Mouse (Mus musculus) left cerebral cortex, adult 2 months (tissue): ENCODE data around the gene Ces1a. TPM values are rescaled to one million over a fixed set of nuclear protein-coding genes. Genes with fewer than 3 reads are reported as not detected.

ENCODE experiments used
- DNase-seq, 2 experiments: peaks; one replicate each; pipeline ENCODE4 v3.0.0; 2021 to 2022; ENCODE audit warnings: low spot score in 2 of 2, mixed read lengths in 1 of 2; ENCODE audit errors: extremely low spot score in 1 of 2
- H3K27ac ChIP-seq: fragments of 200-600 bp; 2 replicates; pipeline ENCODE4 v1.8.1; 2022
- H3K4me3 ChIP-seq: fragments of 200-600 bp; 2 replicates; pipeline ENCODE4 v1.8.1; 2022
- CTCF ChIP-seq: fragments of 200-600 bp; IDR thresholded peaks from 2 replicates; pipeline ENCODE4 v1.8.1; 2022; ENCODE audit warnings: antibody characterized with exemption, mild to moderate bottlenecking, moderate library complexity
- intact Hi-C: fragments of 180-260 bp; cut with DNase I; formaldehyde crosslinking; loops from one replicate; pipeline ENCODE4 v1.15.1; 2025
- total RNA-seq, 2 experiments: library from RNA; stranded (reverse); gene quantifications; 2 replicates each; pipeline ENCODE4 v1.2.3; 2021

The Ces1a gene
- total RNA-seq, 2 experiments from 2014 or later = 0.27 TPM; not detected in 1

DNA sequence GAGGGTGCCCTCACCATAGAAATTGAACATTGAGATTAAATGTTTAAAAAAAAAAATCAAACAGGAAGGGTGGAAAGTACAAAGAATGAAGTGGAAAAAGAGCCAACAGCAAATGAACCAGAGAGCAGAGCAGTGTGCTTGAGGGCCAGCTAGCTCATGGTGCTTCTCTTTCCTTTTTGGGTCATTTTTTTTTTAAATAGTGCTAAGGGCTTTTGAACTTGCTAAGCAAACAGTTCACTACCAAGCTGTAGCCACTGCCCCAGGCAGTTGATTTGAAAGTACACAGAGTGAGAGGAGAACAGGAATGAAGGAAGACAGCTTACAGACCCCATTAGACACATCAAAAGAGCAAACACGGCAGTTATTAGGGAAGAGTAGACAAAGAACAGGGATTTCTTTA, 4.9 kb downstream of the Ces1a start:
- H3K4me3 ChIP-seq = no peak overlapping the region
- TF ChIP-seq CTCF = no peak
- no peak for DNase-seq
- no peak overlapping the region for H3K27ac ChIP-seq
- intact Hi-C loops = no loop called here

DNA sequence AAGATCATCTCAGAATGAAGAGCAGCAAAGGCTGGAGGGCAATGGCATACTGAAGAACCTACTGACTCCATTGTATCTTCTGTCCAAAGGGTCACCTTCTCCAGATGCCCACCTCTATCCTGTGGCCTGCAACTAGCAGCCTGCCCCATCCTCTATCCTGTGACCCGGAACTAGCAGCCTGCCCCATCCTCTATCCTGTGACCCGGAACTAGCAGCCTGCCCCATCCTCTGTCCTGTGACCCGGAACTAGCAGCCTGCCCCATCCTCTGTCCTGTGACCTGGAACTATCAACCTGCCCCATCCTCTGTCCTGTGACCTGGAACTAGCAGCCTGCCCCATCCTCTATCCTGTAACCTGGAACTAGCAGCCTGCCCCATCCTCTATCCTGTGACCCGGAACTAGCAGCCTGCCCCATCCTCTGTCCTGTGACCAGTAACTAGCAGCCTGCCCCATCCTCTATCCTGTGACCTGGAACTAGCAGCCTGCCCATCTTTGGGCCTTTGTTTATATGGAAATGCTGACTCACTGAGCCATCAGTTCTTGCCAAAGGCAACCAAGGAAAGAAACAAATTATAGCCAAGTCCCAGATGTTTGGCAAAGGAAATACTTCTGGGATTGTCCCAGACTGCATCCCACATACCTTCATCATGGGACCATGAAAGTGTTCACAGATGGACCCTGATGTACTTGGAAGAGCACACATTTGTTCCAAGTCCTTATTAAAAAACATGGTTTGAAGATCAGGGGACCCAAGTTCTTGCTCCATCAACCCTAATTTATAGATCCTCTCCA, 7.0 kb downstream of the Ces1a start:
- no peak for DNase-seq
- no peak for TF ChIP-seq CTCF
- intact Hi-C loops = no loop called here
- H3K4me3 ChIP-seq = no peak overlapping the region
- H3K27ac ChIP-seq = no peak overlapping the region

DNA sequence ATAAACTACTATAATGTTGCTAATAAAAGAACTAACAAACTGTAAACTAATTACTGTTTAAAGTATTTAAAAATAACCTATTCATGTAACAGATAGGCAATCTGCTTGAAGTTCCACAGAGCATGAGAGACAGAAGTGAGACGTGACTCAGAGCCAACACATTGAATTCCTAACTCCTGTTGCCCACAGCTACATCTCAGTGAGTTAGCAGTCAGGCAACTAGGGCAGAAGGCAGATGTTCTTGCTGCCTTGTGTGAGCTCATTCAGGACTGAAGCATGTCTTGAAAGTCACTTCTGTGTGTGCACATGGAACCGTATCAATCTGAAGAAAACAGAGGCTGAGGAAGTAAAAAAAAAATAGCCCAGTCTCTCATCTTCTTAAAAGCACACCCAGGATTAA, 7.7 kb downstream of the Ces1a start:
- no peak for TF ChIP-seq CTCF
- Histone ChIP-seq H3K4me3 (no peak overlapping the region), H3K27ac (no peak overlapping the region)
- intact Hi-C loops = no loop called here
- no peak for DNase-seq

DNA sequence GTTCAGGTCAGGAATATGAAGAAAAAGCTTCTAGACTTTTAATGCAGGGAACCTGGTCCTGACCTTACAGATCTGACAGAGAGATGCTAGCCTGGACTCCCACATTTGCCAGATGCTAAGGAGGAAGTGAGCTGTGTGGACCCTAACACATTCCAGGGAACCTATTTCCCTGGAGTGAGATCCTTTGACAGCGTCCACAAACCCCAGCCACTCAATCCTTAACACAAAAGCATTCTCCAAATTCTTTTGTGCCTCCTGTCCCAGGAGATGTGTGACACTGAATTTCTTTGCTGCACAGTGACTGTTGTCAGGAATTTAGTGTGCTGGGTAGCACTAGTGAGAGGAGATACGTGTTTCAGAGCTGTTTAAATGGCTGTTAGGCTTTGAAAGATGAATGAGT, 9.2 kb downstream of the Ces1a start:
- DNase-seq = no peak
- Histone ChIP-seq H3K27ac (no peak overlapping the region), H3K4me3 (no peak overlapping the region)
- no peak for TF ChIP-seq CTCF
- intact Hi-C loops = no loop called here

DNA sequence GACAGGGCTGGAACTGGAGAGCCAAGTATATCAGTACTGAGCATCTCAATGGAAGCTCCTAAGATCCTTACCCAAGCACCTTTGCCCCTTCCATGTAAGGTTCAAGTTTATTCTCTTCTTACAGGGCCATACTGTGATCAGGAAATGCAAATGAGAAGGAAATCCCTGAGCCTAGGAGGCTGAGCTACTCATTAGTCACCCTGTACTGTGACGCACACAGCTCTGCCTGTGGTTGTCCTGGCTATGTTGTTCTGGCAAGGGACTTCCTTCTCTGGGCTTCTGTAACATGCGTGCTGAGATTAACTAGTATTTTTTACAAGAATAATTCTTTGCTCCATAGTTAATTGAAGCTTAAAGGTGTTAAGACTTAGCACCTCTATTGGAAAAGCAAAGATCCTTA, 17.3 kb downstream of the Ces1a start:
- H3K27ac ChIP-seq = no peak overlapping the region
- no peak overlapping the region for H3K4me3 ChIP-seq
- intact Hi-C loops = no loop called here
- no peak for DNase-seq
- TF ChIP-seq CTCF = no peak

DNA sequence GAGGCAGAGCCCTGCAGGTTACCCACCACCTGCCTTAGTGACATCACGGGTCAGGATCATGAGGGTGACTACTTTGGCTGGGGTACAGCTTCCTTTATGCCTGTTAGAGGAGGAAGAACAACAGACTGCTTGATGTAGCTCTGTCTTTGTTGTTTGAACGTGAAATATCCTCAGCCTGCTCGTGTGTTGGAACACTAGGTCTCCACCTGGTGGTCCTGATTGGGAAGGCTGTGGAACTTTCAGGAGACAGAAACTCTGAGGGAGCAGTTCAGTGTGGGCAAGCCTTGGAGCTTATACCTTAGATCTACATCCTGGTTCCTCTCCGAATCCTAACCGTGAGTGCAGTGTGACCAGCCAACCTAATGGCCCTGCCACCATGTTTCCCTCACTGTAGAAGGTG, 26.3 kb downstream of the Ces1a start:
- Histone ChIP-seq H3K27ac (no peak overlapping the region), H3K4me3 (no peak overlapping the region)
- intact Hi-C loops = no loop called here
- DNase-seq = no peak
- TF ChIP-seq CTCF = no peak

DNA sequence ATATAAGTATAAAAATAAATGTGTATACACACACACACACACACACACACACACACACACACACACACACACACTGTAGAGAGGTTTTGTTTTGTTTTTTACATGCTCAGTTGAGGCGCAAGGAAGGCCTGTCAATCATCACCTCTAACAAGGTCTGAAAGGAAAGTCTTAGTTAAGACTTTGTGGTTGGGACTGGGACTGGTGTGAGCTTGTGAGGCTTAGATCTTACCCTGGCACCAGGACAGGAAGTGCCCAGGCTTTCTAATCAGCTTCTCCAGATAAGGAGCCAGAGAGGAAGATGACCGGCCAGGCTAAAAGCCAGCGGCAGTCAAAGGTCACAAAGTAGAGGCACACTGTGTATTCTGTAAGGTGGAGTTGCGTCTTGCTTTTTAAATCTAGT, 33.7 kb downstream of the Ces1a start:
- DNase-seq = no peak

DNA sequence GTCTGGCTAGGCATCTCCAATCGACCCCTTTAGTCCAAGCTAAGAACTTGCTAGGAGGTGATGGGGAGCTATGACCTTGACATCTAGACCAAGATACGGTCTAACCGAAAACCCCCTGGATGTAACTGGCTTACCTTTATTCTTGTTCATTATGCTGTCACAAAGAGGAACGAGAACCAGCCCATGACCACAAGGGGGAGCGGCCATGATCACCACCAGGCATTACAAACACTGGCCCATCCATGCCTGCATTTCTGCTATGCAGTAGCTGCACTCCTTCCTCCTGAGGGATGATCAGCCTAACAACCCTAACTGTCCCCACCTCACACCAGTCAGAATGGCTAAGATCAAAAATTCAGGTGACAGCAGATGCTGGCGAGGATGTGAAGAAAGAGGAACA, 35.8 kb downstream of the Ces1a start:
- Histone ChIP-seq H3K27ac (no peak overlapping the region), H3K4me3 (no peak overlapping the region)
- intact Hi-C loops = loop anchor here (5.0 kb wide), 2 partner anchors 35 to 385 kb away; partner anchors contain the start of gene Ces1a
- no peak; the same call in 1 of the 2 replicates for TF ChIP-seq CTCF
- DNase-seq = no peak

More for the DNA sequence above, 33.7 kb downstream of the Ces1a start:
- intact Hi-C loops = loop anchor here (5.0 kb wide), 2 partner anchors 33 to 383 kb away; partner anchors contain the start of gene Ces1a
- no peak for TF ChIP-seq CTCF
- no peak overlapping the region for H3K27ac ChIP-seq
- no peak overlapping the region for H3K4me3 ChIP-seq

DNA sequence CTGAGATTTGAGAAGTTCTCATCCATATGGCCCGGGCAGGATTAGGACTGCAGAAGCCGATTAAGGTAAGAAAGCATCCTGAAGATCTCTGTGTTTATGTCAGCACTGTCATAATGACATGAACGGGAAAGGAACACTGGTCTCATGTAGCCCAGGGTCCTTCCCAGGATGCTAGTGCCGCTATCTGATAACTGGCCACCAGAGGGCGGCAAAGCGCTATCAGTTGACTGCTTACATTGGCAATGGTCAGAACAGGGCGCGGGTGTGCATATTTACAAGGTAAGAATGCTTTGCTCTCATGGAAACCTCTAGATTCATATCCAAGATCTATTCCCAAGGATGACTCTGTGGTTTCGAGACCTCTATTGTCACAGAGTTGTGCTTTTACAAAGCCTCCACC, 36.6 kb downstream of the Ces1a start:
- peak; percentile 83 to 90 for DNase-seq
- Histone ChIP-seq H3K4me3 (no peak overlapping the region), H3K27ac (no peak overlapping the region)
- TF ChIP-seq CTCF = peak; percentile 90
- intact Hi-C loops = loop anchor here (1.0 to 5.0 kb wide), 5 partner anchors 36 to 419 kb away; partner anchors contain the start of gene Ces1a

DNA sequence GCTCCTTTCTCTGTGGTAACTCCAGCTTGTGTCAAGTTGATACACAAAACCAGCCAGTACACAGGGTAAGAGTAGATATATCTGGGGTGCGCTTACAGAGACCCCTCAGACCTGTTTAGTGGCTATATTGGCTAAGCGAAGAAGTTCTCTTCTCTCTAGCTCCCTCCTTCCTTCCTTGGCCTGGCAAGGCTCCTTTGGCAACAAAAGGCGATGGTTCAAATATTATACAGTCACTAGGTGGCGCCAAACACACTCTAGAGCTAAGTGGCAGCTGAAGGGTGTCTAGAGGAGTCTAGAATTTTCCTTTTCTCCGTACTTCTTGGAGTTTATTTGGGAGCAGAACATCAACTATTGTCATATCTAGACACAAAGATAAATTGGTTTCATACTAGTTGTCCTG, 37.7 kb downstream of the Ces1a start:
- DNase-seq = peak; percentile 34 to 56
- Histone ChIP-seq H3K27ac (no peak overlapping the region), H3K4me3 (no peak overlapping the region)
- intact Hi-C loops = loop anchor here (1.0 to 5.0 kb wide), 4 partner anchors 37 to 485 kb away; partner anchors contain the start of gene Ces1a
- peak; percentile 70 for TF ChIP-seq CTCF

DNA sequence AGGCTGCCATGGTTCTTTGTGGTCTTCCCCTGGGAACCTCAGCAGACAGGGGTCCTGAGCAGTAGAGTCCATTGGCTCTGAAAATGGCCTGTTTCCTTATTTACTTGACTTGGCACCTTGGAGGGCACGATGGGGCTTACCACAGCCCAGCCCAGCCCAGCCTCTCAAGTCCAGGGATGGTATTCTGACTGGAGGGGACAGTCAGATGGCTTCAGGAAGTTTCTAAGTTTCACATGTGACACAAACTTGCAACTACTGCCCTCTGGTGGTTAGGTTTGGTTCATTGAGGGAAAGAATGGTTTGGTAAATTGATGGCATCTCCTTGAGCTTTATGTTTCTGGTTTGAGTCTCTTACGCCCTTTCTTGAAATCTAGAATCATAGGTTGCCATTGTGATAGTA, 49.4 kb downstream of the Ces1a start:
- no peak overlapping the region for H3K27ac ChIP-seq
- TF ChIP-seq CTCF = peak; percentile 72
- DNase-seq = peak; percentile 33 to 40
- intact Hi-C loops = loop anchor here (1.0 to 10.0 kb wide), 3 partner anchors 116 to 1814 kb away; no protein-coding TSS in a partner anchor
- H3K4me3 ChIP-seq = no peak overlapping the region

DNA sequence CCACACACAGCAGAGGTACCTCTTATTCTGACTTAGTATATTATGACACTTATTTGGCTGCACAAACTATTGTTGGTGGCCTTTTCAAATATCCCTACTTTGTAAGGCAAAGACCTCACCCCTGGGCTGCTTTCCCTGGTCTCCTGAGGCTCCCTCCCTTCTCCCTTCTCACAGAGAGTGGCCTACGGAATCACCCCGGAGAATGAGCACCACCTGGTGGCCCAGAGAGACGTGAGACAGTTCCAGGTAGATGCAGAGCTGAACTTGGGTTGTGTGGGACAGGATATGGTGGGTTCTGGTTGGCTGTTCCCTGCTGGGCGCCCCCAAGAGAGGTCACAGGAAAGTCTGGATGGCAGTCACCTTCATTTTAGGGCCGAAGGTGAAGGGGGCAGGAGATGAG, 51.2 kb downstream of the Ces1a start:
- Histone ChIP-seq H3K4me3 (no peak overlapping the region), H3K27ac (no peak overlapping the region)
- intact Hi-C loops = loop anchor here (10.0 kb wide), 1 partner anchor 1812 kb away; no protein-coding TSS in a partner anchor
- DNase-seq = peak; percentile 55 to 65
- TF ChIP-seq CTCF = peak; percentile 68
